Mouse (Mus musculus) lung, adult 2 months (tissue): Measurements from ENCODE around the gene Dnmt3l. TPM values are rescaled to one million over a fixed set of nuclear protein-coding genes. Genes with fewer than 3 reads are reported as not detected.

Source experiments
- DNase-seq: peaks from one replicate; pipeline ENCODE4 v3.0.0; 2022
- H3K4me1 ChIP-seq: fragments of 200-500 bp; 2 replicates; pipeline ENCODE4 v1.6.1; 2011; ENCODE audit warnings: low read length; ENCODE audit not compliant: control insufficient read depth, insufficient read depth
- H3K4me3 ChIP-seq: fragments of 200-500 bp; replicated peaks from 2 replicates; pipeline ENCODE3; 2011; ENCODE audit warnings: low read depth, mild to moderate bottlenecking, control low read depth, low read length; ENCODE audit errors: extremely low read depth
- CTCF ChIP-seq: fragments of 200-500 bp; IDR thresholded peaks from 2 replicates; pipeline ENCODE4 v1.5.1; 2011; ENCODE audit warnings: mild to moderate bottlenecking, low read length, control low read depth; ENCODE audit not compliant: insufficient read depth
- POLR2A ChIP-seq: fragments of 200-500 bp; IDR thresholded peaks from 2 replicates; pipeline ENCODE4 v1.6.1; 2011; ENCODE audit warnings: low read depth, mild to moderate bottlenecking, control low read depth, low read length, borderline replicate concordance; ENCODE audit errors: extremely low read depth
- WGBS: fragments of 180-500 bp; shearing (Covaris S2); methylation state at CpG from one replicate; pipeline ENCODE4 v1.1.7; 2018; 5-methylcytosine and 5-hydroxymethylcytosine counted together
- polyA plus RNA-seq: library from polyadenylated mRNA; depleted of rRNA; stranded (reverse); fragments of >200 nt; gene quantifications from 2 replicates; pipeline ENCODE4 v1.2.3, GENCODE M21; 2012

The Dnmt3l gene
- polyA plus RNA-seq, 1 experiment: 0.64 TPM

DNA sequence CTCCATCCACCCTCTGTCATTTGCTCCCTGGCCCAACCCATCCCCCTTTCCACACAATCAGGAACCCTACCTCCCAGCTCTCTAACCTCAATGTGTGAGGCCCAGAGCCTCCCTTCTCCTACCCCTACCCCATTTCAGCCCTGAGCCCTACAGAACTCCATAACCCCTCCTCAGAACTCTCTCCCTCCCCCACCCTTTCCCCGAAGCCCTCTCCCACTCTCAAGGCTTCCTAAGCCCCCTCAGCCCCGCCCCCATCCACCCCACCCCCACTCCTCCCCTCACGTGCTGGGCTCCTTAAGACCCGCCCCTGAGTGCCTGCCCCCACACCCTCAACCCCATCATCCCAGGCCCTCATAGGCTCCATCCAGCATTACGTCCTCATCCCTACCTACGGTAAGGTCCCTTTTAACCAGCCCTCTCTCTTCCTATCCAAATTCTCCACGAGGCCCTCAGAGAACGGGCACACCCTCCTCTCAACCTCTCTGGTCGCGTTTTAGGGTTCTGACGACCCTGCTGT lies 7.8 kb downstream of the Dnmt3l start:
- Histone ChIP-seq H3K4me3 (no peak overlapping the region), H3K4me1 (no peaks in the 10 kb centered on the region)
- TF ChIP-seq POLR2A: no peak
- TF ChIP-seq CTCF: no peak
- DNase-seq: no peak
- 52% methylated on average over 11 of the region's 11 CpGs for WGBS

DNA sequence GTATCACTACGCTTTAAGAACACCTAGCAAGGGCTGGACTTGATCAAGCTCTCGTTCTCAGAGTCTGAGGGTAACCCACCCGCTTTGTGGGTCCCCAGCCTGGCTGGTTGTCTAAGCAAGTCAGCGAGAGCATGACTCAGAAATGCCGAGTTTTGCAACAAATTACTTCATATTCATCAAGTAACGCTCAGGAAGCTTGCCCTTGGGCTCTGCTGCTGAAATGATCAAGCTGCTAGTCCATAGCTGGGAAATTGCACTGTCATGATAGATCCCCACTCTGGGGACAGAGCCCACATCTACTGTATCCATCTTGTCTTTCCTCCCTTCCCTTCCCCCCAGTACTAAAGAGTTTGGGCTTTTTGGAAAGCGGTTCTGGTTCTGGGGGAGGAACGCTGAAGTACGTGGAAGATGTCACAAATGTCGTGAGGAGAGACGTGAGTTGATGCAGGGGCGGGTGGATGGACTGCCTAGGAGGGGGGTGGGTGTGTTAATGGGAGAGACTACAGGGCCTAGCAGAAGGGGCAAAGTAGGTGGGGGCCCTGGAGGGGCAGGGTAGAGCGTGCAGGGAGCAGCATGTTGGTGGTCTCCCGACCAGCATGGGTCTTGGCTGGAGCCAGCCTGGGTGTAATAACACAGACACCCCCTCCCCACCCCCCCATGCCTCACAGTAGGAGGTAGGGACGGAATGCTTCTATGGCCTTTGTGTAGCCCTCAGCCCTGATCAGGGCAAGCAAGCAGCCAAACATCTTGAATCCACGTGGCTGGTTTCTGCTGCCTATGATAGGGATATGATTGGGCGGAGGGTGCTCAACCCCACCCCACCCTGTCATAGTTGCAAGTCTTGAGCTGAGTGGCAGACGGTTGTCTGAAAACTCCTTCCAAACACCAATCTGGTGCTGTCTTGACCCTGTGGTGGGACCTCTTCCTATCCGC lies 13.2 kb downstream of the Dnmt3l start:
- Histone ChIP-seq H3K4me1 (no peaks in the 10 kb centered on the region), H3K4me3 (no peak overlapping the region)
- TF ChIP-seq POLR2A (no peak), CTCF (no peak)
- DNase-seq: peak; percentile 23
- 56% methylated on average over 19 of the region's 19 CpGs for WGBS

DNA sequence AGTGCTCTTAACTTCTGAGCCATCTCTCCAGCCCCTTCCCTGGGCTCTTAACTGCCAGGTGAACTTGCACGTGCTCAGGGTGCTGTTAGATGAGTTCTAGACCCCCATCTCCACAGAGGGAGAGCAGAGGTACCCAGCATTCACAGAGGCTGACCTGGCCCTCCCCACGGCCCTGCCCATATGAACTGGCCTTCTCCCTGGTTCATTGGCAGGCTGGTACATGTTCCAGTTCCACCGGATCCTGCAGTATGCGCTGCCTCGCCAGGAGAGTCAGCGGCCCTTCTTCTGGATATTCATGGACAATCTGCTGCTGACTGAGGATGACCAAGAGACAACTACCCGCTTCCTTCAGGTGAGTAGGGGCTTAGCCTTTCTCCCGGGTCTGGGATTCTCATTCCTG lies 15.3 kb downstream of the Dnmt3l start:
- Histone ChIP-seq H3K4me1 (no peaks in the 10 kb centered on the region), H3K4me3 (no peak overlapping the region)
- TF ChIP-seq POLR2A (no peak), CTCF (no peak)
- no peak for DNase-seq
- WGBS: 88% methylated on average over 8 of the region's 8 CpGs

GRCm38 (mm10) chr10:78063122-78063521 lies 21.4 kb downstream of the Dnmt3l start:
- 71% methylated on average over 9 of the region's 9 CpGs for WGBS
- no peaks in the 10 kb centered on the region for H3K4me1 ChIP-seq
- no peak for TF ChIP-seq POLR2A
- DNase-seq: no peak
- H3K4me3 ChIP-seq: no peak overlapping the region

DNA sequence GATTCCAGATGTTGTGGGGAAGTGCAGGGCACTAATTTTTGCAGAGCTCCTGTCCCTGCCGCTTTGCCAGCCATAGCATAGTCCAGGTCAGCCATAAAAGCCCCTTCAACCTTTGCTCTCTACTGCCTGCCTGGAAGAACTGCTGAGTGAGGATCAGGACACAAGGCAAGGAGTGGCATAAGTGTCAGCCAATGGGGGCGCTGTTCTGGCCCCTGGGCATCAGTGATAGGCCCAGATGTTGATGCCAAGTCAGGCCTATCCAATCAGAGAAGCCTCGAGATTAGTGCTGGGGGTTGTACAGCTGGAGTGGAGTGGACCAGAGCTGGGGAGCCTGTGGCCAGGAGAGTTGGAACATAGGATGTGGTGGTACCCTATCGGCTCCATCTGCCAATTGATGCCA lies 25.5 kb downstream of the Dnmt3l start:
- TF ChIP-seq POLR2A (no peak), CTCF (no peak)
- 41% methylated on average over 4 of the region's 4 CpGs for WGBS
- DNase-seq: no peak
- no peaks in the 10 kb centered on the region for H3K4me1 ChIP-seq
- no peak overlapping the region for H3K4me3 ChIP-seq

- Histone ChIP-seq H3K4me1 (no peaks in the 10 kb centered on the region), H3K4me3 (peak overlapping the region; percentile 67)
- no peak for TF ChIP-seq POLR2A
- no peak for TF ChIP-seq CTCF
- WGBS: 17% methylated on average over 11 of the region's 11 CpGs
- DNase-seq: peak; percentile 19
Measured at GRCm38 (mm10) chr10:78068541-78068940, 26.8 kb downstream of the Dnmt3l start.

- Histone ChIP-seq H3K4me3 (peak within 1 kb of the TSS; percentile 67), H3K4me1 (no peaks in the 10 kb centered on the region)
- WGBS: under 1% methylated on average over 66 of the region's 66 CpGs
- DNase-seq: peak; percentile 76
- TF ChIP-seq POLR2A: peak; percentile 71; the same call in 1 of the 2 replicates
- no peak for TF ChIP-seq CTCF
Measured at GRCm38 (mm10) chr10:78069101-78070011, 27.6 kb downstream of the Dnmt3l start, which contains the start of gene Icosl. Gene Icosl, plus strand, starts transcription at chr10:78069302.

DNA sequence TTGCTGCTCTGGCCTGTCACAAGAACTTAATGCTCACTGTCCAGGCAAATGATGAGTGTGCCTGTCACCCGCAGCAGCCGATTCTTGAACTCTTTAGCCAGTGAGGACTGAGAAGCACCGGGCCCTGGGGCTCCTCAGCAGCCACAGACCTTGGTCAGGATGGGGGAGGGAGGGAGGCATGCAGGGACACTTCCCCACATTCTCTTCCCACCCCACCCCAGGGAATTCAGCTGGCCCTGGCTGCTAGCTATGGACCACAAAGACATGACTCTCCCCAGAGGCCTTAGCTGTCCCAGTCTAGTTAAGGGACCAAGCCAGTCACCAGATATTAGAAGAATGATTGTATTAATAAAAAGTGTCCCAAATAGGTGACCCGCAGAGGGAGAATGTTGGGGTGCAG lies 32.4 kb downstream of the Dnmt3l start:
- WGBS: 69% methylated on average over 4 of the region's 4 CpGs
- Histone ChIP-seq H3K4me3 (no peak overlapping the region), H3K4me1 (no peaks in the 10 kb centered on the region)
- TF ChIP-seq CTCF (no peak), POLR2A (no peak)
- no peak for DNase-seq

- no peaks in the 10 kb centered on the region for H3K4me1 ChIP-seq
Measured at GRCm38 (mm10) chr10:78074977-78075376, 33.2 kb downstream of the Dnmt3l start.

DNA sequence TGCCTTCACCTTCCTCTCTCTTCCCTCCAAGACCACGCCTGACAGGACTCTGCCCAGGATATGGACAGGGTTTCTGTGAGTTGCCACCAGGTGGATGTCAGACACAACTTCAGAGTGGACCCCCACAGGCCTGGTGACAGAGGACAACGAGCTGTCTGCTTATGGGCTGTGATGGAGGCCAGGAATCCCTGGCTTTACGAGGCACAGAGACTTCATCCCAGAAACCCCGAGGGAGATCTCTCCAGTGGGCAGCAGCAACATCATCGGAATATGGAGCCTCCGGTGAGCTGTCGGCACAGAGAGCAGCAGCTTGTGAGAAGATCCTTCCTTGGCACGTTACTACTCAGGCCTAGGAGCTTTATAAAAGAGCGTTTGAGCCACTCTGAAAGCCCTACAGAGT lies 36.1 kb downstream of the Dnmt3l start:
- no peak for DNase-seq
- H3K4me3 ChIP-seq: no peak overlapping the region
- 77% methylated on average over 9 of the region's 9 CpGs for WGBS
- TF ChIP-seq CTCF: no peak
- TF ChIP-seq POLR2A: no peak
- H3K4me1 ChIP-seq: no peaks in the 10 kb centered on the region

More at GRCm38 (mm10) chr10:78074977-78075376, 33.2 kb downstream of the Dnmt3l start:
- H3K4me3 ChIP-seq: no peak overlapping the region
- no peak for DNase-seq
- WGBS: 69% methylated on average over 11 of the region's 11 CpGs
- TF ChIP-seq CTCF (no peak), POLR2A (no peak)
